ENCODE assay signal across 24 mouse cellular contexts in genomic region chr12:29945182-29945743, GRCm38 (mm10). TPM values are rescaled to one million over a fixed set of nuclear protein-coding genes. Genes with fewer than 3 reads are reported as not detected.
DNase-seq lines count a peak whose midpoint lies in the region; ATAC-seq and TF ChIP-seq lines count a peak whose summit lies in the region.
"Had no signal": no experiment of that assay in that cellular context is flagged by ENCODE, and none has a peak within 500 bp of the region (broad histone marks: within the 10 kb centered on the region; RNA-seq: fewer than 3 reads in every experiment).

No protein-coding gene starts in this region.

- peak overlapping the region; percentile 21; the same call in 1 of the 2 replicates for H3K27ac ChIP-seq in intestine, embryonic 16.5 days (ENCODE audit: low read length)
- H3K27ac ChIP-seq in intestine, embryonic 15.5 days: no peak overlapping the region
- H3K27ac ChIP-seq in midbrain, embryonic 11.5 days (ENCODE audit: low read depth, low read length): no peak overlapping the region
- no peak overlapping the region for H3K27ac ChIP-seq in midbrain, embryonic 16.5 days (ENCODE audit: low read length)
- H3K27ac ChIP-seq in stomach, postnatal 0 days (replicated peaks): no peak overlapping the region; the same call in 1 of the 2 replicates
- no peak overlapping the region for H3K27ac ChIP-seq in forebrain, postnatal 0 days (ENCODE audit: low read depth, low read length)
- H3K27ac ChIP-seq: hindbrain, embryonic 10.5 days; hindbrain, embryonic 15.5 days; kidney, postnatal 0 days; liver, embryonic 14.5 days; midbrain, embryonic 12.5 days had no signal

- 65% methylated on average over 6 of the region's 6 CpGs for WGBS in intestine, embryonic 16.5 days
- WGBS in intestine, embryonic 15.5 days: 61% methylated on average over 6 of the region's 6 CpGs
- WGBS in midbrain, embryonic 11.5 days: 89% methylated on average over 6 of the region's 6 CpGs
- 88% methylated on average over 6 of the region's 6 CpGs for WGBS in midbrain, embryonic 16.5 days
- WGBS in stomach, postnatal 0 days: 59% methylated on average over 6 of the region's 6 CpGs
- WGBS in forebrain, postnatal 0 days: 82% methylated on average over 6 of the region's 6 CpGs

- no peaks in the 10 kb centered on the region for H3K27me3 ChIP-seq in intestine, embryonic 16.5 days (replicated peaks; ENCODE audit: control insufficient read depth, insufficient read depth, low read length)
- H3K27me3 ChIP-seq in intestine, embryonic 15.5 days (replicated peaks): no peaks in the 10 kb centered on the region
- no peaks in the 10 kb centered on the region for H3K27me3 ChIP-seq in midbrain, embryonic 11.5 days (ENCODE audit: control insufficient read depth, insufficient read depth, low read length)
- no peaks in the 10 kb centered on the region for H3K27me3 ChIP-seq in midbrain, embryonic 16.5 days (ENCODE audit: control insufficient read depth, insufficient read depth, low read depth, low read length)
- H3K27me3 ChIP-seq in stomach, postnatal 0 days (ENCODE audit: control insufficient read depth, insufficient read depth, low read length): no peaks in the 10 kb centered on the region
- H3K27me3 ChIP-seq in forebrain, postnatal 0 days (ENCODE audit: insufficient read depth, low read length): no peaks in the 10 kb centered on the region
- H3K27me3 ChIP-seq: forebrain, embryonic 13.5 days; hindbrain, embryonic 15.5 days; midbrain, embryonic 12.5 days had no signal

- 0 out of 2 replicates have a peak, but pooled peaks cover 5% of the 10 kb centered on the region for H3K36me3 ChIP-seq in intestine, embryonic 16.5 days (ENCODE audit: control insufficient read depth, insufficient read depth, low read length)
- no peaks in the 10 kb centered on the region for H3K36me3 ChIP-seq in intestine, embryonic 15.5 days
- 0 out of 2 replicates have a peak, but pooled peaks cover 3% of the 10 kb centered on the region for H3K36me3 ChIP-seq in midbrain, embryonic 11.5 days (ENCODE audit: control insufficient read depth, insufficient read depth, low read length)
- H3K36me3 ChIP-seq in midbrain, embryonic 16.5 days (ENCODE audit: control insufficient read depth, insufficient read depth, low read length): no peaks in the 10 kb centered on the region
- no peaks in the 10 kb centered on the region for H3K36me3 ChIP-seq in stomach, postnatal 0 days (ENCODE audit: control insufficient read depth, insufficient read depth, low read length)
- no peaks in the 10 kb centered on the region for H3K36me3 ChIP-seq in forebrain, postnatal 0 days (ENCODE audit: insufficient read depth)
- H3K36me3 ChIP-seq: hindbrain, embryonic 15.5 days had no signal

- ATAC-seq in frontal cortex, adult (ENCODE audit: low TSS enrichment): 0 out of 2 replicates have a peak, but pooled peaks have one; percentile 25
- no peak for ATAC-seq in intestine, embryonic 16.5 days
- no peak for ATAC-seq in intestine, embryonic 15.5 days
- no peak for ATAC-seq in midbrain, embryonic 11.5 days (ENCODE audit: low FRiP score)
- ATAC-seq in midbrain, embryonic 16.5 days: no peak
- ATAC-seq in stomach, postnatal 0 days (ENCODE audit: low FRiP score, low TSS enrichment): no peak
- ATAC-seq in forebrain, postnatal 0 days: no peak
- ATAC-seq: forebrain, embryonic 13.5 days; inflammation-experienced regulatory T-cells, adult 6 months had no signal

- no peak overlapping the region for H3K4me2 ChIP-seq in intestine, embryonic 16.5 days (ENCODE audit: low read depth, low read length)
- H3K4me2 ChIP-seq in intestine, embryonic 15.5 days (replicated peaks): no peak overlapping the region
- H3K4me2 ChIP-seq in midbrain, embryonic 11.5 days: no peak overlapping the region
- no peak overlapping the region for H3K4me2 ChIP-seq in midbrain, embryonic 16.5 days (ENCODE audit: low read length)
- H3K4me2 ChIP-seq in stomach, postnatal 0 days (replicated peaks; ENCODE audit: low read depth): no peak overlapping the region
- no peak overlapping the region for H3K4me2 ChIP-seq in forebrain, postnatal 0 days (ENCODE audit: low read depth)
- H3K4me2 ChIP-seq: forebrain, embryonic 13.5 days; heart, embryonic 11.5 days; hindbrain, embryonic 15.5 days; lung, embryonic 14.5 days; midbrain, embryonic 12.5 days had no signal

- no peaks in the 10 kb centered on the region for H3K9me3 ChIP-seq in intestine, embryonic 16.5 days (ENCODE audit: control insufficient read depth, low read length)
- no peaks in the 10 kb centered on the region for H3K9me3 ChIP-seq in intestine, embryonic 15.5 days
- H3K9me3 ChIP-seq in midbrain, embryonic 11.5 days (ENCODE audit: control insufficient read depth, low read length): no peaks in the 10 kb centered on the region; the same call in 1 of the 2 replicates
- H3K9me3 ChIP-seq in midbrain, embryonic 16.5 days (replicated peaks; ENCODE audit: control insufficient read depth, low read length, poor library complexity, severe bottlenecking): no peaks in the 10 kb centered on the region
- H3K9me3 ChIP-seq in stomach, postnatal 0 days (ENCODE audit: control insufficient read depth, low read length): no peaks in the 10 kb centered on the region
- H3K9me3 ChIP-seq in forebrain, postnatal 0 days (ENCODE audit: low read length): no peaks in the 10 kb centered on the region
- H3K9me3 ChIP-seq: hindbrain, embryonic 10.5 days; hindbrain, embryonic 15.5 days; midbrain, embryonic 12.5 days had no signal

- no peak for TF ChIP-seq EP300 in stomach, postnatal 0 days (optimal IDR thresholded peaks at IDR 0.05)

- H3K9ac ChIP-seq in intestine, embryonic 16.5 days (ENCODE audit: low read depth, low read length): no peak overlapping the region
- H3K9ac ChIP-seq in intestine, embryonic 15.5 days: no peak overlapping the region
- H3K9ac ChIP-seq in midbrain, embryonic 11.5 days (ENCODE audit: low read length): no peak overlapping the region
- no peak overlapping the region for H3K9ac ChIP-seq in midbrain, embryonic 16.5 days (ENCODE audit: low read depth, low read length)
- no peak overlapping the region for H3K9ac ChIP-seq in stomach, postnatal 0 days (ENCODE audit: low read length)
- H3K9ac ChIP-seq in forebrain, postnatal 0 days: no peak overlapping the region
- H3K9ac ChIP-seq: forebrain, embryonic 13.5 days; hindbrain, embryonic 15.5 days; liver, embryonic 14.5 days; lung, embryonic 14.5 days; midbrain, embryonic 12.5 days had no signal

- TF ChIP-seq CTCF in stomach, postnatal 0 days (IDR thresholded peaks at IDR 0.05; ENCODE audit: low read depth): no peak
- TF ChIP-seq CTCF in forebrain, postnatal 0 days (IDR thresholded peaks at IDR 0.05; ENCODE audit: low read depth): no peak

- DNase-seq in frontal cortex, postnatal 10 days (ENCODE audit: low spot score in 2 of 2): no peak
- DNase-seq in midbrain, embryonic 11.5 days (ENCODE audit: low spot score, missing footprints): peak; percentile 4
- DNase-seq in stomach, postnatal 0 days (ENCODE audit: low spot score): no peak
- no peak for DNase-seq in forebrain, postnatal 0 days
- DNase-seq: adrenal gland, postnatal 14 days; cerebellum, adult 11-12 months; cerebellum, adult 9-11 months; kidney, adult 2 months; lung, embryonic 14.5 days; lung, postnatal 36 days; thymus, postnatal 14 days had no signal

- H3K4me1 ChIP-seq in intestine, embryonic 16.5 days (ENCODE audit: control insufficient read depth, insufficient read depth, low read length): peaks cover 31% of the 10 kb centered on the region
- peaks cover 5% of the 10 kb centered on the region for H3K4me1 ChIP-seq in intestine, embryonic 15.5 days (replicated peaks)
- peaks cover 7% of the 10 kb centered on the region for H3K4me1 ChIP-seq in midbrain, embryonic 11.5 days (ENCODE audit: control insufficient read depth, insufficient read depth, low read length)
- H3K4me1 ChIP-seq in midbrain, embryonic 16.5 days (ENCODE audit: control insufficient read depth, insufficient read depth, low read length): peaks cover 12% of the 10 kb centered on the region
- H3K4me1 ChIP-seq in stomach, postnatal 0 days (replicated peaks; ENCODE audit: control insufficient read depth, insufficient read depth): no peaks in the 10 kb centered on the region
- H3K4me1 ChIP-seq in forebrain, postnatal 0 days (ENCODE audit: insufficient read depth): peaks cover 9% of the 10 kb centered on the region; the same call in 1 of the 2 replicates

- no peak overlapping the region for H3K4me3 ChIP-seq in intestine, embryonic 16.5 days (ENCODE audit: low read length)
- H3K4me3 ChIP-seq in intestine, embryonic 15.5 days (replicated peaks): no peak overlapping the region
- H3K4me3 ChIP-seq in midbrain, embryonic 11.5 days (ENCODE audit: low read depth, low read length): no peak overlapping the region
- no peak overlapping the region for H3K4me3 ChIP-seq in midbrain, embryonic 16.5 days (ENCODE audit: low read depth, low read length)
- no peak overlapping the region for H3K4me3 ChIP-seq in stomach, postnatal 0 days (ENCODE audit: low read depth, low read length)
- H3K4me3 ChIP-seq in forebrain, postnatal 0 days (ENCODE audit: low read depth, low read length): no peak overlapping the region
- H3K4me3 ChIP-seq: forebrain, embryonic 13.5 days; hindbrain, embryonic 10.5 days; hindbrain, embryonic 15.5 days; midbrain, embryonic 12.5 days had no signal

RNA-seq across cellular contexts. Expression of gene Pxdn, which starts 7.9 kb away (rescaled TPM):
- polyA plus RNA-seq in intestine, embryonic 16.5 days (2015; fragmentation: Nextera tagmentation; extraction: Ambion mirVana): 48.2 and 53.5 TPM in 2 replicates
- 63.6 and 66.4 TPM in 2 replicates for polyA plus RNA-seq in intestine, embryonic 15.5 days (2015; fragmentation: Nextera tagmentation; extraction: Ambion mirVana)
- polyA plus RNA-seq in midbrain, embryonic 11.5 days (2014; fragmentation: Nextera tagmentation; extraction: Ambion mirVana): 67.3 and 69.4 TPM in 2 replicates
- polyA plus RNA-seq in midbrain, embryonic 16.5 days (2015; fragmentation: Nextera tagmentation; extraction: Ambion mirVana): 52.0 and 53.3 TPM in 2 replicates
- polyA plus RNA-seq in stomach, postnatal 0 days (2015; fragmentation: Nextera tagmentation; extraction: Ambion mirVana): 19.4 and 20.9 TPM in 2 replicates
- 50.5 and 67.5 TPM in 2 replicates for total RNA-seq in forebrain, postnatal 0 days (2014; rRNA removed)
- polyA plus RNA-seq in forebrain, postnatal 0 days (2015; fragmentation: Nextera tagmentation; extraction: Ambion mirVana): 10.0 and 12.5 TPM in 2 replicates
- total RNA-seq: megakaryocyte, adult 5-6 weeks had no signal
- polyA plus RNA-seq: inflammation-experienced regulatory T-cells, adult 6 months had no signal
